Mouse (Mus musculus): ENCODE results near the gene Pank4. TPM values are rescaled to one million over a fixed set of nuclear protein-coding genes. Genes with fewer than 3 reads are reported as not detected.

Pank4 gene
- polyA plus RNA-seq, 1 experiment from 2014 or later, result 8.1 TPM

DNA sequence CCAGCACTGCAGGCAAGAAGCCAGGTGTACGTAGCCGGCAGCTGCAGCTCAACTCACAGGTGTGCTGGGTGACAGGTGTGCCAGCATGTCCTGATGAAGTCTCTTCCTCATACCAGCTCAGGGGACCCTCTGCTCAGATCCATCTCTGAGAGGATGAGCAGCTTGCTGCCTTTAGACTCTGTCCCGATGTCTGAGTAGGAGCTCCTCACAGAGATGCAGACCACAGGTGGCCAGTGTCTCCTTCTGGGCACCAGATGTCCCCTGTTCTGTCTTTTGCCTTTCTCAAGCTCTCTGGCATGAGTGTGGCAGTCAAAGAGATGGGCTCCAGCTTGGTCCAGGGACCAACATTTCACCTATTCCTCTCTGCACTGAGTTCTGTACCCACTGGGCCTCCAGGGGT, 43.7 kb downstream of the Pank4 start:
- WGBS (ENCODE audit: missing documents), result 91% methylated on average over 3 of the region's 3 CpGs
- no peak overlapping the region for H3K27ac ChIP-seq
- H3K4me3 ChIP-seq (ENCODE audit: inconsistent target), result no peak overlapping the region
- no peaks in the 10 kb centered on the region for H3K79me2 ChIP-seq (ENCODE audit: inconsistent target)
- H3K36me3 ChIP-seq (ENCODE audit: inconsistent target), result no peaks in the 10 kb centered on the region

DNA sequence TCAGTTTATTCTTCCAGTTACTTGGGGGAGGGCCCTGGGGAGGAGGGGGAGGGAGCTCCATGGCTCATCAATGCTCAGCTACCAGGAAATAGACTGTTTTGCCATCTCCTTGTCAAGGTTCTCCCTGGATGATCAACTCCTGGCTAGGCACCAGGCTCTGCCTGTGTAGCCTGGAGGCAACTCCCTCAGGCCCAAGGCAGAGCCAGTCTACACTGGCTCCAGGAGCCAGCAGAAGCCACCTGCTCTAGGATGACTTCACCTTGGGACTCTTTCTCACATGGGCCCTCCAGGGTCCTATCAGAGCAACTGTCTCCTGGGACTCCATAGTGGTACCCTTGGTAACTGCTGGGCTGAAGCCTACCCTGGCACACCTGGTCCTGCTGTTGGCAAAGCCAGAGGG, 44.2 kb downstream of the Pank4 start:
- H3K4me3 ChIP-seq (ENCODE audit: inconsistent target), result no peak overlapping the region
- no peaks in the 10 kb centered on the region for H3K36me3 ChIP-seq (ENCODE audit: inconsistent target)
- no peak overlapping the region for H3K27ac ChIP-seq
- no peaks in the 10 kb centered on the region for H3K79me2 ChIP-seq (ENCODE audit: inconsistent target)

DNA sequence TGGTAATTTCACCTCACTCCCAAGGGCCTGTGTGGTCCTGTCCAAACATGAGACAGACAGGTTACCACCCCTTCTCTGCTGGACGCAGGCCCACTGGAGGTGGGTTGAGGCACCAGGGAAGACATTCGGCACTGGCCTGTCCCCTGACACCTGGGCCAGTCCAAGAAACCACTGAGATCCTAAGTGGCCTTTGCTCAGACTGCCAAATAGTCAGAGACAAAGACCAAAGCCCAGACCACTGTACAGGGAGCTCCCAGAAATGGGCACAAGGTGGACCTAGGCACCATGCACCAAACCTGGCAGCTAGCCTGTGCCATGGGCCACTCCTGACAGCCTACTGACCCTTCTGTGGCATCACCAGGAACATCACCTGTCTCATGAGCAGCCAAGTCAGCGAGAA, 45.3 kb downstream of the Pank4 start:
- H3K4me3 ChIP-seq (ENCODE audit: inconsistent target), result no peak overlapping the region
- no peaks in the 10 kb centered on the region for H3K79me2 ChIP-seq (ENCODE audit: inconsistent target)
- no peaks in the 10 kb centered on the region for H3K36me3 ChIP-seq (ENCODE audit: inconsistent target)
- no peak overlapping the region for H3K27ac ChIP-seq
- WGBS (ENCODE audit: missing documents), result 88% methylated on average over 3 of the region's 3 CpGs

DNA sequence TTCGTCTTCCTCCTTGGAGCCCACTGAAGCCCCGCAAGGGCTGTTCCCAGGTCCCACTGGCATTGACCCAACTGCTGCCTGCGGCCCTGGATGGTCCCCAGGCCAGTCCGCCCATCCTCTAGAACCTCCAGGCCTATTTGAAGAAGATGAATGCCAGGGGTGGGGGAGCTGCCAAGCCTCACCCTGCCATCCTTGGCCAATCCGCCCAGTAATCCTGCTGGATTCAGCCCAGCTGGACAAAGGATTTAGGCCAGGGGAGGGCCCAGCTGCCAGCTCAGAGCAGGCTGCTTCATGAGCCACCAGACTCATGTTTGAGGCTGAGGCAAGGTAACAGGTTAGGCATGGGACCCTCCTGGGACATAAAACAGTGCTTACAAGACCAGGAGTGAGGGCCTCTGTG, 46.9 kb downstream of the Pank4 start:
- Histone ChIP-seq H3K79me2 (ENCODE audit: inconsistent target) (no peaks in the 10 kb centered on the region), H3K4me3 (ENCODE audit: inconsistent target) (no peak overlapping the region), H3K27ac (no peak overlapping the region), H3K36me3 (ENCODE audit: inconsistent target) (no peaks in the 10 kb centered on the region)
- 83% methylated on average over 5 of the region's 5 CpGs for WGBS (ENCODE audit: missing documents)

- Histone ChIP-seq H3K79me2 (ENCODE audit: inconsistent target) (no peaks in the 10 kb centered on the region), H3K36me3 (ENCODE audit: inconsistent target) (no peaks in the 10 kb centered on the region), H3K4me3 (ENCODE audit: inconsistent target) (no peak overlapping the region), H3K27ac (no peak overlapping the region)
- 84% methylated on average over 8 of the region's 8 CpGs for WGBS (ENCODE audit: missing documents)
Observed at GRCm38 (mm10) chr4:155011312-155012025, 47.5 kb downstream of the Pank4 start.

- WGBS (ENCODE audit: missing documents), result 67% methylated on average over 2 of the region's 2 CpGs
- no peaks in the 10 kb centered on the region for H3K79me2 ChIP-seq (ENCODE audit: inconsistent target)
- no peak overlapping the region for H3K27ac ChIP-seq
- no peak overlapping the region for H3K4me3 ChIP-seq (ENCODE audit: inconsistent target)
- H3K36me3 ChIP-seq (ENCODE audit: inconsistent target), result no peaks in the 10 kb centered on the region
Observed at GRCm38 (mm10) chr4:155012115-155012514, 48.2 kb downstream of the Pank4 start.

DNA sequence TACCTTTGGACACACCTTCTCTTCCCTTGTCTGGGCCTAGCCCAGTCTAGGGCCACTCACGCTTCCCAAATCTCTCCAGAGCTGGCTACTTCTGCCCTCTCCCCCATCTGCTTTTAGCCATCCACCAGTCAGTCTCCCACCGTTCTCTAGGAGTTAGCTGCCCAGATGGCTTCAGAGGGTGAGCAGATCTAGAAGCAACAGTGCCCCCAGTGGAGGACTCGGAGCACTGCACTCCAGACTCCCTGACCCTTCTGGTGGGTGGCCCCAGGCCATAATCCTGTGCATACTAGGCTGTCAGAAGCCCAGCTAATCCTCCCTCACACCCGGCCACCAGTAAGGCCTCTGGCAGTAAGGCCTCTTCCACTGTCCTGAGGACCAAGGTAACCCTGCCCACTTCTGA, 48.9 kb downstream of the Pank4 start:
- H3K36me3 ChIP-seq (ENCODE audit: inconsistent target), result no peaks in the 10 kb centered on the region
- H3K27ac ChIP-seq, result no peak overlapping the region
- WGBS (ENCODE audit: missing documents), result 7% methylated on average over 4 of the region's 4 CpGs
- no peaks in the 10 kb centered on the region for H3K79me2 ChIP-seq (ENCODE audit: inconsistent target)
- no peak overlapping the region for H3K4me3 ChIP-seq (ENCODE audit: inconsistent target)

- 77% methylated on average over 14 of the region's 14 CpGs for WGBS (ENCODE audit: missing documents)
Observed at GRCm38 (mm10) chr4:155014244-155014643, 50.3 kb downstream of the Pank4 start.

GRCm38 (mm10) chr4:155014791-155015190, 50.9 kb downstream of the Pank4 start:
- Histone ChIP-seq H3K4me3 (ENCODE audit: inconsistent target) (no peak overlapping the region), H3K79me2 (ENCODE audit: inconsistent target) (no peaks in the 10 kb centered on the region), H3K27ac (no peak overlapping the region), H3K36me3 (ENCODE audit: inconsistent target) (no peaks in the 10 kb centered on the region)
- 84% methylated on average over 12 of the region's 12 CpGs for WGBS (ENCODE audit: missing documents)

More at GRCm38 (mm10) chr4:155014244-155014643, 50.3 kb downstream of the Pank4 start:
- Histone ChIP-seq H3K36me3 (ENCODE audit: inconsistent target) (no peaks in the 10 kb centered on the region), H3K27ac (no peak overlapping the region), H3K79me2 (ENCODE audit: inconsistent target) (no peaks in the 10 kb centered on the region), H3K4me3 (ENCODE audit: inconsistent target) (no peak overlapping the region)

GRCm38 (mm10) chr4:155015550-155015949, 51.6 kb downstream of the Pank4 start:
- H3K27ac ChIP-seq, result no peak overlapping the region
- no peaks in the 10 kb centered on the region for H3K36me3 ChIP-seq (ENCODE audit: inconsistent target)
- no peaks in the 10 kb centered on the region for H3K79me2 ChIP-seq (ENCODE audit: inconsistent target)
- H3K4me3 ChIP-seq (ENCODE audit: inconsistent target), result no peak overlapping the region
- WGBS (ENCODE audit: missing documents), result 72% methylated on average over 4 of the region's 4 CpGs

GRCm38 (mm10) chr4:155016807-155017206, 52.9 kb downstream of the Pank4 start:
- H3K36me3 ChIP-seq (ENCODE audit: inconsistent target), result no peaks in the 10 kb centered on the region
- no peak overlapping the region for H3K27ac ChIP-seq
- H3K4me3 ChIP-seq (ENCODE audit: inconsistent target), result no peak overlapping the region
- WGBS (ENCODE audit: missing documents), result 69% methylated on average over 11 of the region's 11 CpGs
- H3K79me2 ChIP-seq (ENCODE audit: inconsistent target), result no peaks in the 10 kb centered on the region

- Histone ChIP-seq H3K79me2 (ENCODE audit: inconsistent target) (no peaks in the 10 kb centered on the region), H3K4me3 (ENCODE audit: inconsistent target) (no peak overlapping the region), H3K27ac (no peak overlapping the region), H3K36me3 (ENCODE audit: inconsistent target) (no peaks in the 10 kb centered on the region)
- WGBS (ENCODE audit: missing documents), result 79% methylated on average over 11 of the region's 11 CpGs
Observed at GRCm38 (mm10) chr4:155017253-155017878, 53.4 kb downstream of the Pank4 start.

- Histone ChIP-seq H3K27ac (no peak overlapping the region), H3K36me3 (ENCODE audit: inconsistent target) (no peaks in the 10 kb centered on the region), H3K79me2 (ENCODE audit: inconsistent target) (no peaks in the 10 kb centered on the region), H3K4me3 (ENCODE audit: inconsistent target) (no peak overlapping the region)
- 72% methylated on average over 8 of the region's 8 CpGs for WGBS (ENCODE audit: missing documents)
Observed at GRCm38 (mm10) chr4:155018066-155018465, 54.1 kb downstream of the Pank4 start.

GRCm38 (mm10) chr4:155018601-155019335, 54.8 kb downstream of the Pank4 start:
- no peaks in the 10 kb centered on the region for H3K36me3 ChIP-seq (ENCODE audit: inconsistent target)
- no peak overlapping the region for H3K27ac ChIP-seq
- no peak overlapping the region for H3K4me3 ChIP-seq (ENCODE audit: inconsistent target)
- WGBS (ENCODE audit: missing documents), result 10% methylated on average over 15 of the region's 15 CpGs
- no peaks in the 10 kb centered on the region for H3K79me2 ChIP-seq (ENCODE audit: inconsistent target)

GRCm38 (mm10) chr4:155019336-155019847, 55.5 kb downstream of the Pank4 start:
- Histone ChIP-seq H3K36me3 (ENCODE audit: inconsistent target) (no peaks in the 10 kb centered on the region), H3K27ac (no peak overlapping the region), H3K79me2 (ENCODE audit: inconsistent target) (no peaks in the 10 kb centered on the region), H3K4me3 (ENCODE audit: inconsistent target) (no peak overlapping the region)
- WGBS (ENCODE audit: missing documents), result 4% methylated on average over 10 of the region's 10 CpGs

All from macrophage (primary cell).